Mouse (Mus musculus) kidney, adult 2 months (tissue): ENCODE data around the gene Tmem132c.

Experiments
- CTCF ChIP-seq: fragments of 200-500 bp; conservative IDR thresholded peaks from 2 replicates; pipeline ENCODE4 v1.5.1; 2011; ENCODE audit warnings: low read depth, mild to moderate bottlenecking, control low read depth, low read length, moderate library complexity, mixed read lengths; ENCODE audit not compliant: insufficient read depth, insufficient read length
- POLR2A ChIP-seq: fragments of 200-500 bp; IDR thresholded peaks from one replicate; pipeline ENCODE4 v1.6.1; 2011; ENCODE audit warnings: low read depth, low read length, control low read depth

DNA sequence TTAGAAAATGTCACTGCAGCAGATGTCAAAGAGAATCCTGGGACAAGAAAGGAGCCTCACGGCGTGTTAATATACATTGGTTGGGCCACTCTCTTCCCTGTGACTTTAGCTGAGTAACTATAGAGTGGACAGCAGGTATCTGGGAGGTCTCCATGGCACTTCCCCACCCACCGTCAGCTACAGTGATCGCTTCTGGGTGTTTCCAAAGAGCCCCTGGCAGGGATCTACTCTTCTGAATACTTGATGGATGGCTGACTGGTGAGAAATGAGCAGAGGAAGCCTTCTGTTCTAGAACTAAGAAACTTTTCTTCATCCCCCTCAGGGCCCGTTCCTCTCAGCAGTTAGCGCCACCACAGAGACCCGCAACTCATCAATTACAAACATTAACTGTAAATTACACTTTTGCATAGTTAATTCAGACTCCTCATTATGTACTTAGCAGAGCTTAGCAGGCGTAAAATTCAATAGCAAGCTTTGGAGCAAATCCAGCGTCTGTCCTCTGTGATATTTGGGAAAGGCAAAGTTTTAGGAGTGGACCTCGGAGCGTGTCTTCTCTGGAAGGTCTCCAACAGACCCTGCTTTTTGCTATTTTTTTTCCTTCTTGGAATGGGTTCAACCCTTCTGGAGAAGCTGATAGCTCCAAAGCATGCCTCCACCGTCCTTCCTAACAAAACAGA lies 257.7 kb downstream of the Tmem132c start:
- TF ChIP-seq CTCF (no peak), POLR2A (no peak)
